Mouse (Mus musculus): ENCODE data around the gene Plekha6.
A peak's percentile ranks its signal among the peaks of the same experiment; 100 is the strongest.

The Plekha6 gene

GRCm38 (mm10) chr1:133146014-133147009 lies 17.7 kb upstream of the Plekha6 start:
- DNase-seq (ENCODE audit: low read depth): no peak

GRCm38 (mm10) chr1:133147324-133147723 lies 16.7 kb upstream of the Plekha6 start:
- no peak for DNase-seq (ENCODE audit: low read depth)

GRCm38 (mm10) chr1:133148122-133148521 lies 15.9 kb upstream of the Plekha6 start:
- DNase-seq (ENCODE audit: low read depth): no peak

- DNase-seq (ENCODE audit: low read depth): no peak
Measured at GRCm38 (mm10) chr1:133150556-133150955, 13.5 kb upstream of the Plekha6 start.

- DNase-seq (ENCODE audit: low read depth): no peak
Measured at GRCm38 (mm10) chr1:133152213-133152612, 11.8 kb upstream of the Plekha6 start.

- no peak for DNase-seq (ENCODE audit: low read depth)
Measured at GRCm38 (mm10) chr1:133155270-133155669, 8.7 kb upstream of the Plekha6 start.

GRCm38 (mm10) chr1:133159128-133159564 lies 4.9 kb upstream of the Plekha6 start:
- no peak for DNase-seq (ENCODE audit: low read depth)

- DNase-seq (ENCODE audit: low read depth): no peak
Measured at GRCm38 (mm10) chr1:133161559-133161958, 2.5 kb upstream of the Plekha6 start.

GRCm38 (mm10) chr1:133162046-133162445 lies 2.0 kb upstream of the Plekha6 start:
- no peak for DNase-seq (ENCODE audit: low read depth)

- no peak for DNase-seq (ENCODE audit: low read depth)
Measured at GRCm38 (mm10) chr1:133162981-133163380, 1.0 kb upstream of the Plekha6 start.

- DNase-seq (ENCODE audit: low read depth): no peak
Measured at GRCm38 (mm10) chr1:133164591-133165011, 591 bp downstream of the Plekha6 start.

GRCm38 (mm10) chr1:133165111-133165510 lies 1.1 kb downstream of the Plekha6 start:
- no peak for DNase-seq (ENCODE audit: low read depth)

- no peak for DNase-seq (ENCODE audit: low read depth)
Measured at GRCm38 (mm10) chr1:133168318-133169060, 4.5 kb downstream of the Plekha6 start.

- no peak for DNase-seq (ENCODE audit: low read depth)
Measured at GRCm38 (mm10) chr1:133170196-133170595, 6.2 kb downstream of the Plekha6 start.

GRCm38 (mm10) chr1:133171357-133171756 lies 7.3 kb downstream of the Plekha6 start:
- no peak for DNase-seq (ENCODE audit: low read depth)

- DNase-seq (ENCODE audit: low read depth): no peak
Measured at GRCm38 (mm10) chr1:133175150-133175549, 11.1 kb downstream of the Plekha6 start.

- DNase-seq (ENCODE audit: low read depth): peak; percentile 52
Measured at GRCm38 (mm10) chr1:133177480-133178172, 13.6 kb downstream of the Plekha6 start.

GRCm38 (mm10) chr1:133178732-133179440 lies 14.9 kb downstream of the Plekha6 start:
- DNase-seq (ENCODE audit: low read depth): no peak

- peak; percentile 36 for DNase-seq (ENCODE audit: low read depth)
Measured at GRCm38 (mm10) chr1:133181072-133182015, 17.3 kb downstream of the Plekha6 start.

GRCm38 (mm10) chr1:133182016-133182705 lies 18.2 kb downstream of the Plekha6 start:
- no peak for DNase-seq (ENCODE audit: low read depth)

Data from c-Kit-positive CD71-negative TER-119-negative erythroid progenitor cells, embryonic 14.5 days (primary cell).